Mouse (Mus musculus) hindbrain, embryonic 12.5 days (tissue): ENCODE measurements at regions not wholly inside any gene's neighbourhood (a gene's known extent, or its start where the extent isn't known, plus 50 kb on each side); places are given as distances from the start of the nearest gene placed in this dataset.
A peak's percentile ranks its signal among the peaks of the same experiment; 100 is the strongest.
"Not testable (repeated sequence)": the region's sequence is repeated elsewhere in the genome, so short reads cannot be mapped to it uniquely, and the experiment has no call there.

ENCODE experiments used
- ATAC-seq: fragments of 200-750 bp; cut with Nextera tagmentation; 2 replicates; pipeline ENCODE4 v1.8.0; 2017; ENCODE audit warnings: moderate TSS enrichment; ENCODE audit not compliant: low FRiP score
- H3K27ac ChIP-seq: fragments of 300-500 bp; sonication (generic); 2 replicates; pipeline ENCODE4 v1.5.1; 2016; ENCODE audit warnings: mild to moderate bottlenecking
- H3K27me3 ChIP-seq: fragments of 300-500 bp; sonication (generic); 2 replicates; pipeline ENCODE4 v1.6.1; 2016; ENCODE audit warnings: mild to moderate bottlenecking
- H3K36me3 ChIP-seq: fragments of 300-500 bp; sonication (generic); 2 replicates; pipeline ENCODE4 v1.6.1; 2016; ENCODE audit warnings: mild to moderate bottlenecking
- H3K4me1 ChIP-seq: fragments of 300-500 bp; sonication (generic); 2 replicates; pipeline ENCODE4 v1.6.1; 2016
- H3K4me2 ChIP-seq: fragments of 300-500 bp; sonication (generic); replicated peaks from 2 replicates; pipeline ENCODE4 v1.6.1; 2016; ENCODE audit warnings: mild to moderate bottlenecking
- H3K4me3 ChIP-seq: fragments of 300-500 bp; sonication (generic); 2 replicates; pipeline ENCODE4 v1.5.1; 2016; ENCODE audit warnings: mild to moderate bottlenecking
- H3K9ac ChIP-seq: fragments of 300-500 bp; sonication (generic); 2 replicates; pipeline ENCODE4 v1.6.1; 2016; ENCODE audit warnings: mild to moderate bottlenecking, moderate library complexity
- H3K9me3 ChIP-seq: fragments of 300-500 bp; sonication (generic); replicated peaks from 2 replicates; pipeline ENCODE4 v1.6.1; 2016; ENCODE audit warnings: mild to moderate bottlenecking
- WGBS: fragments of 180-500 bp; shearing (Covaris S2); methylation state at CpG from one replicate; pipeline ENCODE4 v1.1.7; 2016; 5-methylcytosine and 5-hydroxymethylcytosine counted together

DNA sequence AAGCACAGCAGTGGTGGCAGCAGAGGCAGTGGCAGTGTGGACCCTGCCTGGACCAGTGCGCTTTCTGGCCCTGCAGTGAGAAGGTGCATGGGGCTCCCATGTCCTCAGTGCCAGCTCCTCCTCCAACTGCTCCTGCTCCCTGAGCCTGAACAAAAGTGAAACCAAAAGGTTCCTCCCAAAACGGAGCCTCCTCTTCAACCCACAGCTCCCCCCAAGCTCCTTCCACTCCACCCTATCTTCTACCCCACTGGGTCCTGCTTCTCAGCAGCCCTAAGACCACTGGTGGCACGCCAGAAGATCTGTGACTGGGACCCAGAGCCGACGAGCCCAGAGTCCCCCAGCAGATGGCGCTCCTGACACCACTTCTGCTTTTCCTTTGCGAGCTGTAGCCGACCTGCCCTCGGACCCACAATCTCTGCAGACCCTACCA is 63.5 kb upstream of the Fcho1 start:
- not testable (repeated sequence) for H3K9me3 ChIP-seq, H3K4me2 ChIP-seq, H3K9ac ChIP-seq, H3K27ac ChIP-seq, H3K4me3 ChIP-seq, H3K36me3 ChIP-seq, H3K27me3 ChIP-seq, H3K4me1 ChIP-seq
- peak; percentile 64; the same call in 1 of the 2 replicates for ATAC-seq
- WGBS: 4% methylated on average over 5 of the region's 9 CpGs

DNA sequence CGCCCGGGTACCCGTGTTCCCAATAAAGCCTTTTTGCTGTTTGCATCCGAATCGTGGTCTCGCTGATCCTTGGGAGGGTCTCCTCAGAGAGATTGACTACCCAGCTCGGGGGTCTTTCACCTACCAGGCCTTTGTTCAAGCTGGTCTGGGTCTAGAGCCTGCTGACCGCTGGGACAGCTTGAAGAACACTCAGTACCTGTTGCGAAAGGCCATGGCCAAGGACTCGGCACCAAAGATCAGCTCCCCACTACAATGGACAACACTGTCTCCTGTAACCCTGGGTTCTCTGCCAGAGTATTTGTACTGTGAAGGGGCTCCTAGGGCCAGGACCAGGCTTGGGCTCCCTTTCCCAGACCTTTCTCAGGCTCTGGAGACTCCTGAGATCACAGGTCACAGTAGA is 55.1 kb upstream of the Fcho1 start:
- not testable (repeated sequence) for H3K9ac ChIP-seq, H3K36me3 ChIP-seq, H3K4me2 ChIP-seq, H3K9me3 ChIP-seq, H3K4me1 ChIP-seq, H3K27me3 ChIP-seq, H3K4me3 ChIP-seq, ATAC-seq, H3K27ac ChIP-seq
- WGBS: 91% methylated on average over 9 of the region's 10 CpGs

DNA sequence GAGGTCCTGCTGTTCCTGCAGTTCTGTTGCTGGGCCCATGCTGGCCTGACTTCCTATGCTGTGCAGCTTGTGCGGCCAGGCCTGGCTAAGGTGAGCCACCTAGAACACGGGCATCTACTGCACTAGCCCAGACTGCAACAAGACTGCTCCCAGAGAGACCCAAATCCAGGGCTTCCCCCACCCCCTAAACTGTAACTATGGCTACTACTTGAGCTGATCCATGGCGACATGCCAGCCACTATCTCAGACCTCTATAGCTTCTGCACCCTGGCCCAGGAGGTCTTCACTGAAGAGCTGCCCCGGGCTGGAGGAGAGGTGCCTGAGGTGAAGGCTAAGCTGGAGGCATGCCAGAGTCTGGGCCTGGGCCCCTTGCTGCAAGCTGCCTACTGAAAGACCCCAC is 54.3 kb upstream of the Fcho1 start:
- H3K9me3 ChIP-seq, ATAC-seq, H3K27ac ChIP-seq, H3K36me3 ChIP-seq, H3K9ac ChIP-seq, H3K4me2 ChIP-seq, H3K27me3 ChIP-seq, H3K4me3 ChIP-seq, H3K4me1 ChIP-seq: not testable (repeated sequence)
- WGBS: 78% methylated on average over 4 of the region's 4 CpGs

DNA sequence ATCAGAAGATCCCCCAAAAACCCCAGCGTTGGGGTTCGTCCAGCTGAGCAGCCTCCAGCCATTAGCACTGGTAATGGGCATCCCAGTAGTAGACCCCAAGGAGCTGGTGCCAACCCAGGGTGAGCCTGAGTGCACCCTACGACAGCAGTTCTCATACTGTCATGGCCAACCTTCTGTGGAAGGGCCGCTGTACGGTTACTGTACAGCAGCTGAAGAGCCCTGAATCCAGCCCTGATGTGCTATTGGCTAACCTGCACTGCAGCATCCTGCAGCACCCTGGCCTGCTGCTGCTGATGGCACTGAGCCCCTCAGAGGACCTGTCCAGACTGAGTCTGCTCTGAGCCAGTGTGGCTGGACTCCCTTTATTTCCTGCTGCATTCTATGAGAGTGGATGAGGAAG is 53.9 kb upstream of the Fcho1 start:
- ATAC-seq, H3K27ac ChIP-seq, H3K9ac ChIP-seq, H3K27me3 ChIP-seq, H3K4me2 ChIP-seq, H3K4me3 ChIP-seq, H3K9me3 ChIP-seq, H3K4me1 ChIP-seq, H3K36me3 ChIP-seq: not testable (repeated sequence)
- 96% methylated on average over 5 of the region's 5 CpGs for WGBS

DNA sequence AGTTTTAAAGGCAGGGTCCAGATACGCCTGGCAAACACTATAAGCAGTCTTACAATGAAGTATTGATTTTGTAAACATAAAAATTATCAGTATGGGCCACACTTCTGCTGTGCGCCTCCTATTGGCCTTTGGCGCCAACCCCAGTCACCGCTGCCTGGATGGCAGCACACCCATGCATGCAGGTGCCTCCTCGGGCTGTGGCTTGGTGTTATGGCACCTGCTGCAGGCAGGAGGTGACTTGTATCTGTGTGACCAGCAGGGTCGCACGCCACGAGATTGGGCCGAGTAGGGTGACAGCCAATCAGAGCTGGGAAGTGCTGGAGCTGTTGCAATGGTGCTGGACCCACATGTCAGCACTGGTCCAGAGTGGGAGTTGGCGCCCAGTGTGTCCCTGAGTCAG is 53.4 kb upstream of the Fcho1 start:
- Histone ChIP-seq H3K4me3 (no peak overlapping the region), H3K36me3 (no peaks in the 10 kb centered on the region), H3K27ac (no peak overlapping the region), H3K9me3 (no peaks in the 10 kb centered on the region), H3K4me2 (no peak overlapping the region), H3K4me1 (no peaks in the 10 kb centered on the region), H3K9ac (no peak overlapping the region), H3K27me3 (no peaks in the 10 kb centered on the region)
- 85% methylated on average over 10 of the region's 10 CpGs for WGBS
- no peak for ATAC-seq
